Mouse (Mus musculus): ENCODE data around the gene Syce3.
A peak's percentile ranks its signal among the peaks of the same experiment; 100 is the strongest.

Gene Syce3

GRCm38 (mm10) chr15:89424621-89425020, 14.3 kb upstream of the Syce3 start:
- peak; percentile 22 for DNase-seq (ENCODE audit: low spot score)

- no peak for DNase-seq (ENCODE audit: low spot score)
Observed at GRCm38 (mm10) chr15:89421938-89422337, 11.6 kb upstream of the Syce3 start.

DNA sequence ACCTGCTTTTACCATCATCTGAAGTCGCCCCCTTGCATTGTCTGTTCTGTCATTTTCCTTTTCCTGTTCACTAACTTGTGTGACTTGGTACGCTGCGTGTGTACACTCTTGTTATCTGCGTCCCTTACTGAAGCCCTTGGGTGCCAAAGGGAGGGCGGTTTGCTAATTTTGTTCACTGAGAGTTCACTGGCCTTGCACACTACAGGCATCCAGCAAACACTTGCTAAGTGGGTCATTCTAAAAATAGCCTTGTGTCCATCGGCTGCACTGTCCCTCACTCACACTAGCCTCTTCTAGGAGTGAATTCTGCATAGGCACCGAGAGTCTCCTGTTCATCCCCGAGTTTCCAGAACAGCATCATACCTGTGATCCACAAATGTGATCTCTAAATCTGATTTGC, 5.0 kb upstream of the Syce3 start:
- DNase-seq (ENCODE audit: low spot score) = no peak

GRCm38 (mm10) chr15:89406691-89407090, 3.6 kb downstream of the Syce3 start:
- no peak for DNase-seq (ENCODE audit: low spot score)

DNA sequence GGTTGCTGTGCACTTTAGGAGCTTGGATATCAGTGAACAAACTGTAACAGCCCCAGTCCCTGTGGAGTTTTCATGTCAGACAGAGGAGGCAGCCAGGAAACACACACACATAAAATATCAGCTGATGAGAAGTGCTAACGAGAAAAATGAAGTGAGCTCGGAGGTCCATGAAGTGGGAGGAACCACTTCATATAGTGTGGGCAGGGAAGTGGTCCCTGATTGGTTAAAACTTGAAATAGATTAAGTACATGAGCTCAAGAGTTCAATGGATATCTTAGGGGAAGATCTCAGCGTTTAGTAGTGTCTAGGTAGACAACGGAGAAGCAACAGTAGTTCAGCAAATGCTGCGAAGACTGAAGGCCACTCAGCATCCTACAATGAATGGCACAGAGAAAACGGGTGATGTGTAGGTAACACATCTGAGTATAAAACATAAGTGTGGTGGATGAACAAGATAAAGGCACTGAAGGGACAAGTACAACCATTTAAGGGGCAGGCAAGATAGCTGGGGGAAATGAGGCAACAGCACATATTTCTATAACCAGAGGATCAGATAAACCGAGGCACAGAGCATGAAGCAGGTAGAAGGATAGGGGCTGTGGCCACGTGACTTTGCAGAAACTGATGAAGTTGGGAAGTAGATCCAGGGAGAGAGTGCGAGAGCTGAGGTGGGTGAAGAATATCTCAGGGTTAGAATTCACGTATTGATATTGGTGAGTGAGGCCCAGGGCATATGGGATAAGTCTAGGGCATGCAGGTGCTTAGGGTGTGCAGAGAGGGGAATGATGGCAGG, 5.3 kb downstream of the Syce3 start:
- DNase-seq (ENCODE audit: low spot score) = no peak

- DNase-seq (ENCODE audit: low spot score) = no peak
Observed at GRCm38 (mm10) chr15:89402471-89402870, 7.8 kb downstream of the Syce3 start.

DNA sequence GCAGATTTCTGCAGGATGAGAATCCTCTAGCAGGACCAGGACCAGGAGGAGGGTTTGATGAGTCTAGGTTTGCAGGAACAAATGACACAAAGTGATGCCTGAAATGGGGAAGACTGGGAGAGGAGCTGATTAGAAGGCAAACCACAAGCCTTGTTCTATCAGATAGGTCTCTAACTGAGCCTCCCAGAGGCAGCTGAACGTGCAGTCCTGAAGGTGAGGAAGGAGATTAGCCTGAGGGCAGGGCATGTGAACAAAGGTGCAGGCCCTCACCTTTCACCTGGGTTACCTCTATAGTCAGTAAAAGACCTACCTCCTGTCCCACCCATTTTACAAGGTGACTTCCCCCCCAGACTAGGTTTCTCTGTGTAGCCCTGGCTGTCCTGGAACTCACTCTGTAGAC, 10.6 kb downstream of the Syce3 start:
- no peak for DNase-seq (ENCODE audit: low spot score)

DNA sequence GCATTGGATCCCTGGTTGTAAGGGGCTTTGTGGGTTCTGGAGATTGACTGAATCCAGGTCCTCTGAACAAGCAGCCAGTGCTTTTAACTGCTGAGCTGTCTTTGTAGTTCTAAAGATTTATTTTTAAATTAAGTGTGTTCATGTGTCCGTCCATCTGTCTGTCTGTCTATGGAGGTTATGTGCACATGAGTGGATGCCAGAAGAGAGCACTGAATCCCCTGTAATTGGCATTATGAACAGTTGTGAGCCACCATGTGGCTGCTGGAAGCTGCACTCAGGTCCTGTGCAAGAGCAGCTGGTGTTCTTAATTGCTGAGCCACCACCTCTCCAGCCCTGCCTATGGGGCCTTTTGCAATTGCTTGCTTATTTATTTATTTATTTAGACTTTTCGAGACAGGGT, 12.2 kb downstream of the Syce3 start:
- DNase-seq (ENCODE audit: low spot score) = no peak

DNA sequence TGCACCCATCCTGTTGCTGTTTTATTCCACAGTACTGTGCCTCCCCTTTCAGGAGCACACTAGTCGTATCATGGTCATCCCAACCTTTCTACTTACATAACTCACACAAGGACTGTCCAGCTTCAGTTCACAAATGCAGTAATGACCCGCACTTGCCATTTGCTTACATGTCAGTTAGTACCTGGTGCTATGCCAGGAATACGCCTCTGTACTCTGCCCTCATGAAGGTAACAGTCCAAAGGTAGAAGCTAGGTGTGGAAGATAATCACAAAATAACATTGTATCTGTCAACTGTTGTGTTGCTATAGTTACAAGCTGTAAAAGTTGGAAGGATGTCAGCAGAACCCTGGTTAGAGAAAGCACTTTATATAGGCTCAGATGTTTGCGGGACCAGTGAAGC, 13.4 kb downstream of the Syce3 start:
- DNase-seq (ENCODE audit: low spot score) = no peak

GRCm38 (mm10) chr15:89390081-89390480, 20.2 kb downstream of the Syce3 start:
- DNase-seq (ENCODE audit: low spot score) = no peak

DNA sequence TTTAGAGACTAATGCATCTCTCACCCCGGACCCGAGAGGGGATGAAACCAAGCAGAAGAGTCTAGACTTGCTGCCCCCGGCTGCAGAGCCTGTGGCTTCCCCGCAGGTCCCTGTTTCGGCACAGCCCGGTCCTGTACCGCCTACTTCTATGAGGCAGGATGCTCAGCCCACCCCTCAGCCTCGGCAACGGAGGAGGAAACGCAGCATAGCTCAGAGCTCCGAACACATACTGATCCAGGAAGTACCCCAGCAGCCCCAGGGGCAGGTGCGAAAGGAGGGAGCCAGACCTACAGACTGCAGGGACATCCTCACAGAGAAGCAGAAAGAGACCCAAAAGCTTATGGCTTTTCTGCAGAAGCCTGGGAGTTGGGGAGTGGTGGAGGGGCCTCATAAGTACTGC, 23.2 kb downstream of the Syce3 start:
- no peak for DNase-seq (ENCODE audit: low spot score)

GRCm38 (mm10) chr15:89384617-89385016, 25.7 kb downstream of the Syce3 start, which contains the start of gene Klhdc7b:
Gene Klhdc7b, plus strand, starts transcription at chr15:89384917.
- no peak for DNase-seq (ENCODE audit: low spot score)

GRCm38 (mm10) chr15:89379429-89379828, 30.9 kb downstream of the Syce3 start:
- peak; percentile 68 for DNase-seq (ENCODE audit: low spot score)

DNA sequence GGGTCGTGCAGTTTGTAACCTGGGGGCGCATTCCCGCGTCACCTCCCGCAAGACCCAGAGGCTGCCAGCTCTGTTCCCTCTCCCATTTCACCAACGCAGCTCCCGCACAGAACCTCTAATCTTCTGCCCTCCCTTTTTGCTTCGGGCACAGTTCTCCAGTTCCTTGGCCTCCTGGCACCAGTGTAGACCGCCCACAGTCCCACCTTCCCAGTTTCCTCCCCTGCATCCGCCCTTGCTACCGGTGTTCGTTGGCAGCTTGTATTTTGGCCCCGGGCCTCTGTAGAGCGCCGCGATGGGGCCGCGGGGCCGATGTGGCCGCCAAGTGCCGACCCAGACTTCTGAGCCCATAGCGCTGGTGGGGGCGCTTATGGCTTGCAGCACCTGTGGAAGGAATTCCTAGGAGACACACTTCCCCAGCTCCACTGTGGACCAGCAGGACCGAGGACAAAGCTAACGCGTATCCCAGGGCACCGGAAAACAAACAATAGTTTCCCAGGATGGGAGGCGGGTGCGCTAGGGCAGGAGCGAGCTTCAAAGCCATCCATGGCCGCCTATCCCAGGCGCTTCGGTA, 31.4 kb downstream of the Syce3 start, which contains the start of gene Odf3b:
TSS of gene Odf3b (minus strand) at position 452 of the 571 bp plus-strand sequence.
- peak; percentile 50 for DNase-seq (ENCODE audit: low spot score)

DNA sequence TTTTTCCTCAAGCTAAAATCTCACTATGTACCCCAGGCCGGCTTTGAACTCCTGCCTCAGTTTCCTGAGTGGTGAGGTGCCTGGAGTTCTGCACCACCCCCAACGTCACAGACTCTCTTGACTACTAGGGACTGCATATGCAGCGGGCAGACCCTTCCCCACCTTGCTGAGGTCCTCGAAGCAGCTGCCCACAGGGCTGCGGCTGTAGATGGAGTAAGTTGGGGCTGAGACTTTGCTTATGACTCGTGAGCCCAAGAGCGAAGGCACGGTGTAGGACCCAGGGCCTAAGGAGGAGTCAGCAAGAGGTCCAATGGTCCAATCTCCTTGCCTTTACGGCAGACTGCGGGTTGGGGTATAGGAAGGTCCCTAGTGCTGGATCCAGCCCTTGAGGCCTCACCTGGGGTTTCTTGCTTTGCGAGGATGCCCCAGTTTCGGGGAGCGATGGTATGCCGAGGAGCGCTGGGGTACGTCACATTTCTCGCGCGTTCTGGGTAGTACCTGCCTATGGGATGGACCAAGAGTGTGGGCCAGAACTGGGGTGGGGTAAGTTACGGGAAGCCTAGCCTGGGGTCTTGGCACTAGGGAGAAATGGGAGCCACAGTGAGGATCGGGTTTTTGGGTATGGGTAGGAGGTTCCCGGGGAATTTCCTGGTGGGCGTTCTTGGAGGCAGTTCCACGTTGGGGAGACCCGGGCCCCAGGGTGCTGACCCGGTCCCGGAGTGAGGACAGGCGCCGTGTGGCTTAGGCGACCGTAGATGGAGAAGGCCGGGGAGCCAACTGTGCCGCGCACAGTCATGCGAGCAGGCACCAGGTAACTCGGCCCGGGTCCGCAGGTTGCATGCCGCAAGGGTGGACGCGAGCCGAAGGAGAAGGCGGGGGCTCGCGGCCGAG, 32.1 kb downstream of the Syce3 start:
- no peak for DNase-seq (ENCODE audit: low spot score)

DNA sequence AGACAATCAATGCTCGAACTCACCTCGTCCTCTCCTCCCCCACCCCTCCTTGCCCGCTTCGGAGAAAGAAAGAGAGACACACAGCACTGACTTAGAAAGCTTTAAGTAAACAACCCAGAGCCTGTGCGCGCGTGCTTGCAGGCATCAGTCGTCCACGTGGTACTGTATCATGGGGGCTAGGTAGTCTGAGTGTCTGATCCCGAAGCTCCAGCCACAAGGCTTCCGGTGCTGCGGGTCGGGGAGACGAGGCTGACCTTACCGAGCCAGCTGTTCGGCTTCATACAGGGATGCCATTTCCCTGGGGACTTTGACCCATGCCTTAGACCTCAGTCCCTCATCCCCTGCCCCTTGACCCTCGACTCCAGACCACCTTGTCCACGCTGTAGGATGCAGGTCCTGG, 32.9 kb downstream of the Syce3 start:
- DNase-seq (ENCODE audit: low spot score) = no peak

- DNase-seq (ENCODE audit: low spot score) = peak; percentile 48
Observed at GRCm38 (mm10) chr15:89376957-89377356, 33.3 kb downstream of the Syce3 start, which contains the start of gene Tymp. Gene Tymp, minus strand, starts transcription at chr15:89377039.

DNA sequence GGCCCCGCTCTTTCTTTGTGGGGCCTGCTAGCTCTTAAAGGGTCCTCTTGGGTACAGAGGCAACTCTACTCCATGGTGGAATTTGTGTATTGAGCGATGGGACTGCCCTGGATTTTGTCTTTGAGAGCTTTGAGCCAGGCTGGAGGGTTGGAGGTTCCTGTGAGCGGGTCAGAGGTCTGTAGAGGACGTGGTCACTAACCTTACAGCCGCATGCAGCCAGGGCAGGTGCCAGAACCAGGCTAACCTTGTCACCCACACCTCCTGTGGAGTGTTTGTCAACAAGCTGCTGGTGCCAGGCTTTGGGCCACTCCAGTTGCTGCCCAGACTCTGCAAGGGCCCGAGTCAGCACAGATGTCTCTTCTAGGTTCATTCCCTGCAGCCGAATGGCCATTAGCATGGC, 34.3 kb downstream of the Syce3 start:
- no peak for DNase-seq (ENCODE audit: low spot score)

DNA sequence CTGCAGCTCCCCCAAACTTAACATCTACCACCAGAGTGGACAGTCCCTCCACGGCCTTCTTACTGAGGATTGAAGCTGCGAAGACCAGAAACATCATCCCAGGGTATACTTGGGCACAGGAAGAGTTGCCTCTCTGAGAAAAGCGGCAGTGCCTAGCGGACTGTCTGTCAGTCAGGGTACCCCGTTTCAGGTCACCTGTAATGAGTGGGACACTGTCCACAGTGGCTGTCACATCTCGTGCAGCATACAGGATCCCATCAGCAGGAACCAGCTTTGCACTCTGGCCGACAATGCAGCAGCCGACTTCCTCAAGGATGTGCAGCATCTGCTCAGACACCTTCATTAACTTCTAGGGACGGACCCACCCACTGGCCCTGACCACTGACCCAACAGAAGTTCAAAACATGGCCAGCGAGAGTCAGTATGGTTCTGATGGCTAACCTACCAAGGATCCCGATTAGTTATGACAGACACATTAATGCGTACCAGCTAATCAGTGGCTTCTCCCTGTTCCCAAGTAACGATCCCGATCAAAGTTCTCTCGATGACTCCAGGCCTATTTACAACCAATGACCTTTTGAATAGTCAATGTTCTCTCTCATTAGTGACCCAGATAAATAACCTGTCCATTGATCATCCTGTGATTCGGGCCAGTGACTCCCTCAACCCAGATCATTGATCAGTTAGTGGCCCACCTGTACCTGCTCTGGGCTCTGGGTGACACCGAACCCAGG, 35.3 kb downstream of the Syce3 start:
- no peak for DNase-seq (ENCODE audit: low spot score)

GRCm38 (mm10) chr15:89374340-89374739, 36.0 kb downstream of the Syce3 start:
- no peak for DNase-seq (ENCODE audit: low spot score)

DNA sequence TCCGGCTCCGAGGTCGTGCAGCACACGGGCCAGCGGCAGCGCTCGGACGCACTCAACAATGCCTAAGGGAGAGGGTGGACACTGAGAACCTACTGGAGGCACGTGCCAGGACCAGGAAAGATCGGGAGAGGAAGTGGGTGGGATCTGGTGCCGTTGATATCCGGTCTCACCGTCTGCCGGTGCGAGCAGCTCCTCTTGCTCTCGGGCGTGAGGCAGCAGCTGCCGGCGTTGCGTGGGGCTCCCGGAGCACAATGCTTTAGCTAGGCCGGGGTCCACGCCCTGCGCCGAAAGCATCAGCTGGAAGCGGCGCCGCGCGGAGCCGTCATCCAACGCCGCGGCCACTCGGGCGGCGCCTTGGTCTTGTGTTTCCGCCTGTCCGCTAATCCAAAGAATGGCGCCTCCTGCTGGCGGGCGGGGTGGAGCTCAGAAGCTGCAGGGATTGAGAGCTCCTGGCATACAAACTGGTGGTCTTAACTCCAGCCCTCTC, 36.5 kb downstream of the Syce3 start, which contains the start of gene Sco2:
TSS of gene Sco2 (minus strand) at position 85 of the 487 bp plus-strand sequence.
- DNase-seq (ENCODE audit: low spot score) = peak; percentile 98

Data from testis, postnatal 10 days (tissue).